Mouse (Mus musculus) G1E (cell line): ENCODE measurements around the gene Tex21. TPM values are rescaled to one million over a fixed set of nuclear protein-coding genes. Genes with fewer than 3 reads are reported as not detected.

Experiments
- ATAC-seq: 2 replicates; pipeline ENCODE4 v1.8.0; 2016; ENCODE audit warnings: mild to moderate bottlenecking; ENCODE audit not compliant: insufficient number of reproducible peaks, poor library complexity, low FRiP score, severe bottlenecking; ENCODE audit errors: extremely low read depth
- DNase-seq: peaks from one replicate; pipeline ENCODE4 v3.0.0; 2012; ENCODE audit warnings: low spot score
- H3K27me3 ChIP-seq: 2 replicates; pipeline ENCODE4 v1.6.1; 2012; ENCODE audit warnings: mild to moderate bottlenecking, low read length, inconsistent platforms; ENCODE audit not compliant: insufficient read depth
- H3K36me3 ChIP-seq: replicated peaks from 2 replicates; pipeline ENCODE3; 2012; ENCODE audit warnings: mild to moderate bottlenecking, inconsistent platforms
- H3K4me1 ChIP-seq: 2 replicates; pipeline ENCODE4 v1.6.1; 2012; ENCODE audit warnings: low read depth, low read length, inconsistent platforms, mixed read lengths; ENCODE audit not compliant: insufficient read depth
- H3K4me3 ChIP-seq: 2 replicates; pipeline ENCODE4 v1.5.1; 2012; ENCODE audit warnings: low read depth, mild to moderate bottlenecking, inconsistent platforms, low read length, moderate library complexity, mixed read lengths
- H3K9me3 ChIP-seq: replicated peaks from 2 replicates; pipeline ENCODE4 v1.6.1; 2012; ENCODE audit warnings: inconsistent platforms
- CTCF ChIP-seq: IDR thresholded peaks from 2 replicates; pipeline ENCODE4 v1.5.1; 2012; ENCODE audit warnings: low read depth, low read length, inconsistent platforms, mixed read lengths
- GATA1 ChIP-seq: IDR thresholded peaks from 2 replicates; pipeline ENCODE4 v1.6.1; 2012; ENCODE audit warnings: borderline replicate concordance, low read length, inconsistent platforms, mixed read lengths
- GATA2 ChIP-seq: IDR thresholded peaks from 2 replicates; pipeline ENCODE4 v1.6.1; 2012; ENCODE audit warnings: low read depth, low read length, inconsistent platforms, borderline replicate concordance
- POLR2AphosphoS5 ChIP-seq: IDR thresholded peaks from 2 replicates; pipeline ENCODE4 v1.6.1; 2012; ENCODE audit warnings: low read depth, low read length, inconsistent platforms; ENCODE audit not compliant: insufficient replicate concordance
- TAL1 ChIP-seq: conservative IDR thresholded peaks from 2 replicates; pipeline ENCODE4 v1.6.1; 2012; ENCODE audit warnings: low read depth, low read length, inconsistent platforms, mixed read lengths
- polyA plus RNA-seq: library from polyadenylated mRNA; stranded (reverse); fragments of >175 nt; gene quantifications from 2 replicates; pipeline ENCODE4 v1.2.3, GENCODE M21; 2012
- total RNA-seq, 2 experiments: library from RNA; stranded (forward) in 1 of 2; stranded (reverse) in 1 of 2; fragments of 200-1000 nt in 1 of 2; fragments of >200 nt in 1 of 2; fragmentation: Nextera tagmentation in 1 of 2; gene quantifications; 2 replicates each; pipeline ENCODE4 v1.2.3; 2014 to 2017

Gene Tex21
- total and polyA plus RNA-seq, 3 experiments = 0.26 to 6.8 (median 0.66) TPM

DNA sequence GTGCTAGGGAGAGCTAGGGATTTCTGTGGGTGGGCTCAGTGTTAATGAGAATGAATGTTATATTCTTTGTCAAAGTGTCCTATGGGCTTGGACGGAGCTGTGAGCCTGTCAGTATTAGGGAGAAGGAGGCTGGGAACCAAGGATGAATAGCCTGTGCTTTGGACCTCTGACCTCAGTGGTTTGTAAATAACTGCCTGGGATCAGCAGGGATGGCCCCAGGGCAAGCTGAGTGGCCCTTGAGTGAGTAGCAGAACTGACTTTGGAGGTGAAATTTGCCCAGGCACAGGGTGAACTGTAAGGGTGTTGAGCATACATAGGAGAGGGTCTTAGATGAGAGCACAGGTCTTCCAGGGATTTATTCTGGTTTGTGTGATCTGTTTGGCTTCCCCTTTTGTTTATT is 17.3 kb upstream of the Tex21 start:
- Histone ChIP-seq H3K4me3 (no peak overlapping the region), H3K36me3 (peaks cover 88% of the 10 kb centered on the region), H3K9me3 (no peaks in the 10 kb centered on the region), H3K4me1 (peaks cover 61% of the 10 kb centered on the region), H3K27me3 (no peaks in the 10 kb centered on the region)
- DNase-seq (no peak), ATAC-seq (no peak)
- TF ChIP-seq GATA2 (no peak), GATA1 (no peak), TAL1 (no peak), POLR2AphosphoS5 (no peak), CTCF (no peak)

DNA sequence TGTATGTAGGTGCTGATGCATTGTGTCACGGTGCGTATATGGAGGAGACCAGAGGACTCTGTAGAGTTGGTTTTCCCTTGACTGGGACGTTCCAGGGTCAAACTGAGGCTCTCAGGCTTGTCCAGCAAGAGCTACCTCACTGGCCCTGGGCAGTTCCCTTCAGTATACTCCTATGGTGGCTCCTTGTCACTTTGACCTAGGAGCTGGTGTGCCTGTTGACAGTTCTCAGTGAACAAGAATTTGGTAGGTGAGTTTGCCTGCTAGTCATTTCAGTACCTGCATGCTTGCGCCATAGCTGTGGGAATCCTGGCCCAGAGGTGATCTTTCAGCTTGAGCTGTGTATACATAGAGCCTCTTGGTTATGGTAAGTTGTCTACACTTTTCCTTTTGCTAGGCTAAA is 16.4 kb upstream of the Tex21 start:
- Histone ChIP-seq H3K9me3 (no peaks in the 10 kb centered on the region), H3K36me3 (peaks cover 85% of the 10 kb centered on the region), H3K27me3 (no peaks in the 10 kb centered on the region), H3K4me1 (peaks cover 63% of the 10 kb centered on the region), H3K4me3 (no peak overlapping the region)
- TF ChIP-seq CTCF (no peak), GATA2 (no peak), GATA1 (no peak), TAL1 (no peak), POLR2AphosphoS5 (no peak)
- DNase-seq (no peak), ATAC-seq (no peak)

DNA sequence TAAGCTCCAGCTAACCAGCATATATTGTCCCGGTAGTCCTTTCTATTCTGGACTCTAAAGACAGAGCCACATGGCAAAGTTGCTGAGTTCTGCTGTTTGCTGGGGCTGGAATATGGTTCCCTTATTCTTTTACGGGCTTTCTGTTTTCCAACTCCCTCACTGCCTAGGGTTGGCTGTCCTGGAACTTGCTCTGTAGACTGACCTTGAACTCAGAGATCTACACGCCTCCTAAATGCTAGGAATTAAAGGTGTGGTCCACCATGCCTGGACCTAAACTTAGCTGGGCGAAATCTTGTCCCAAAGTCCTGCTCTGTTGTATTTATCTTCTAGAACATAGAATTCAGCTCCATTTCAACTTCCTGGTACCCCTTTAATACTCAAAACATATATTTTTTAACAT is 15.0 kb upstream of the Tex21 start:
- Histone ChIP-seq H3K4me1 (peaks cover 69% of the 10 kb centered on the region), H3K36me3 (peaks cover 80% of the 10 kb centered on the region), H3K4me3 (no peak overlapping the region), H3K27me3 (no peaks in the 10 kb centered on the region), H3K9me3 (no peaks in the 10 kb centered on the region)
- TF ChIP-seq CTCF (no peak), GATA1 (no peak)
- DNase-seq (no peak), ATAC-seq (no peak)

DNA sequence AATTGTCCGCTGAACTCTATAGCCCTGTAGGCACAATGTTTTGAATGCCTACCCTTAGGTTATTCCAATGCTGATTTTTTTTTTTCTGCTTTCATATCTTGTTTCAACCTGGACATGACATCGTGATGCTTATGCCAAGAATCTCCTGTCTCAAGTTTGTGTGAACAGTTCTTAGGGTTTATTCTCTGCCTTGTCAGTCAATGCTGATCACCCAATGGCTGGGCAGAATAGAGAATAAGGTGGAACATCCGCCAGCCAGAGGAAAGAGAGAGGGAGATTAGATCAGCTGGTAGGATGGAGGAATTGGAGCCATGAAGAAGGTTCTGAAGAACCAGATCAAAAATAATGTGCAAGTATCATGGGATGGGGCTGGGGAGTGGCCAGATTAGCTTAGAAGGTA is 14.1 kb upstream of the Tex21 start:
- Histone ChIP-seq H3K4me3 (no peak overlapping the region), H3K27me3 (no peaks in the 10 kb centered on the region), H3K36me3 (peaks cover 74% of the 10 kb centered on the region), H3K9me3 (no peaks in the 10 kb centered on the region), H3K4me1 (peaks cover 72% of the 10 kb centered on the region)
- no peak for DNase-seq
- ATAC-seq = no peak
- no peak for TF ChIP-seq TAL1
- no peak for TF ChIP-seq POLR2AphosphoS5
- no peak for TF ChIP-seq CTCF
- TF ChIP-seq GATA2 = no peak

DNA sequence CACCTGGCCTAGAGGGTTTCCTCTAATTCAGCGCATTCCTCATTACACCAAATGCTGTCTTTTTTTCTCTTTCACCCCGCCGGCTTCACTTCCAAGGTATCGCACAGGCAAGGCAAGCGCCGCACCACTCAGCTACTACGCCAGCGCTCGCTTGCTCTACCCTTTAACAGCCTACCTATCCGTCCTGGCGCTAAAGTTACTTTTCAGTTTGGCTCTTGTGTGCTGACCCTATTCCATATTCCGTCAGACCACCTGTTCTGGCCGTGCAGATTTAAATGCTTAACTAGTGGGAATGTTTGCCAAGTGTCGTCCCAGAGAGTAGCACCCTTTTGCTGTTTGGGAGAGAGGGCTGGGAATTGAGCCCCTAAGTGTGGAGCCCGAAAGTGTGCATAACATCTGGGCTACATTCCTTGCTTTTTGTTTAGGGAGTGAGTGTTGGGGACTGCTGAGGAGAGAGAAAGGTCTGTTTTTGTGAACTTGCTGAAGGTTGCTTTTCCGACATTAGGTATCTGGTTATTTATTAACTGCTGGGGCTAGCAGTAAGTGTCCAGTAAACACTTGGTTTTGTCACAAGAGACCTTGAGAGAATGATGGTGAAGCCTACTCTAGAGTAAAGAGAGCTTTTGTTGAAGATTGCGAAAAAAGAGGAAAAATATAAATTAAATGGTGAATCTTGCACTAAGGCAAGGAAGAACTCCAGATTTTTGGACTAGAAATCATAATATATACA is 9.7 kb upstream of the Tex21 start:
- Histone ChIP-seq H3K36me3 (peaks cover 33% of the 10 kb centered on the region), H3K27me3 (no peaks in the 10 kb centered on the region), H3K4me1 (peaks cover 60% of the 10 kb centered on the region), H3K9me3 (no peaks in the 10 kb centered on the region), H3K4me3 (peak overlapping the region; percentile 79)
- DNase-seq = peak; percentile 32
- no peak for ATAC-seq
- no peak for TF ChIP-seq GATA1
- no peak for TF ChIP-seq POLR2AphosphoS5
- TF ChIP-seq GATA2 = no peak
- no peak for TF ChIP-seq TAL1
- no peak for TF ChIP-seq CTCF

DNA sequence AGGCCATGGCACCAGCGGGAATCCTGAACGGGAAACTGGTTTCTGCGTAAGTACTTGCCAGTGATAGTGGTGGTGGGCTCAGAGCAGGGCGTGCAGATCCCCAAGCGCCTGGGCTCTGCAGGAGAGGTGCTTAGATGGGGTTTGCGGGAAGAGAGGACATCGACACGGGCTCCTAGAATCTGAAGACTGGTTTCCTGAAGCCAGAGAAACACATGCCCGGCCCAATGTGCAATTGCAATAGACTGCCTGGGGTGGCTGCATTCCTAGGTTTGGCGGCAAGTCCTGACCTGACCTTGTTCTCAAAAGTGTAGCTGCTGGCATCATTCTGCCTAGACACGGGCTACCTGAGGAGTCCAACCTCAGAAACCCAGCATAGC is 8.9 kb upstream of the Tex21 start:
- Histone ChIP-seq H3K9me3 (no peaks in the 10 kb centered on the region), H3K4me1 (peaks cover 61% of the 10 kb centered on the region), H3K36me3 (peaks cover 27% of the 10 kb centered on the region), H3K4me3 (peak overlapping the region; percentile 79), H3K27me3 (no peaks in the 10 kb centered on the region)
- no peak for TF ChIP-seq POLR2AphosphoS5
- TF ChIP-seq GATA1 = no peak
- TF ChIP-seq GATA2 = no peak
- no peak for TF ChIP-seq CTCF
- TF ChIP-seq TAL1 = no peak
- DNase-seq = peak; percentile 35
- no peak for ATAC-seq
